Mouse (Mus musculus): ENCODE results near the gene Ddn. TPM values are rescaled to one million over a fixed set of nuclear protein-coding genes. Genes with fewer than 3 reads are reported as not detected.

Gene Ddn
- polyA plus RNA-seq (2012): 0.26 and 0.35 TPM in 2 replicates

GRCm38 (mm10) chr15:98809390-98809789 is at the start of gene Ddn:
Gene Ddn, minus strand, starts transcription at chr15:98809490.

GRCm38 (mm10) chr15:98830736-98831683 is 21.7 kb upstream of the Ddn start, which contains the start of gene Prkag1:
Gene Prkag1, minus strand, starts transcription at chr15:98831521.

GRCm38 (mm10) chr15:98789661-98790535 is 19.4 kb downstream of the Ddn start, which contains the start of gene Wnt1:
Gene Wnt1, plus strand, starts transcription at chr15:98789857.

DNA sequence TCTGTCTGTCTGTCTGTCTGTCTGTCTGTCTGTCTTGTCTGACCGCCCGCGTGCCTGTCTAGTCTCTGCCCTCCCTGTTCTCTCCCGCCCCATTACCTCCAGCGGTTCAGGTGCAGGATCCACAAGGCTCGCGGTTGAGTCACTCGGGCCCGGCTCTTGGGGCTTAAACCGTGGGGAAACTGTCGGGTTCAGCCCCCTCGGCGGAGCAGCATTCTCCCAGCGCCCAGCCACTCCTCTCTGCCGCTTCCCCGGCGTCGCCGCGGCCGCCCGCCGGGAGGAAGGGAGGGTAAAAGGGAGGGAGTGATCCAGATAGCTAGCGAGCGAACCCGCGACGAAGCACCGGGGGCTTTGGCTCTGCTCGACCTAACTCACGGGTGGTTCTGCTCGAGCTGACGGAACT is 31.5 kb downstream of the Ddn start, which contains the start of gene Wnt10b:
Gene Wnt10b (minus strand): TSS at position 389 of the 400 bp plus-strand sequence.

GRCm38 (mm10) chr15:98762670-98763529 is 46.4 kb downstream of the Ddn start, which contains the start of gene Arf3:
Gene Arf3, minus strand, starts transcription at chr15:98763214.

Other genes starting within 250 kb of the Ddn start
- 4.2 and 5.9 TPM in 2 replicates for gene Ccnt1, start 238.6 kb downstream of the Ddn start, polyA plus RNA-seq (2012)
- not detected in 2 replicates for gene 4930415O20Rik, start 238.5 kb downstream of the Ddn start, polyA plus RNA-seq (2012)
- 11.6 and 16.2 TPM in 2 replicates for gene Adcy6, start 199.4 kb downstream of the Ddn start, polyA plus RNA-seq (2012)
- gene Cacnb3, start 178.7 kb downstream of the Ddn start, polyA plus RNA-seq (2012): 0.11 and 0.22 TPM in 2 replicates
- 81.3 and 114 TPM in 2 replicates for gene Ddx23, start 146.6 kb downstream of the Ddn start, polyA plus RNA-seq (2012)
- 3.2 and 4.4 TPM in 2 replicates for gene Rnd1, start 132.0 kb downstream of the Ddn start, polyA plus RNA-seq (2012)
- not detected in 2 replicates for gene Ccdc65, start 101.3 kb downstream of the Ddn start, polyA plus RNA-seq (2012)
- 31.9 and 46.9 TPM in 2 replicates for gene Fkbp11, start 81.3 kb downstream of the Ddn start, polyA plus RNA-seq (2012)
- 25.1 TPM in 2 replicates for gene Arf3, start 46.3 kb downstream of the Ddn start, polyA plus RNA-seq (2012)
- gene Wnt10b, start 31.3 kb downstream of the Ddn start, polyA plus RNA-seq (2012): 4.8 and 6.5 TPM in 2 replicates
- 0.12 TPM in 1 of 2 replicates, not detected in the other for gene Wnt1, start 19.6 kb downstream of the Ddn start, polyA plus RNA-seq (2012)
- gene Prkag1, start 22.0 kb upstream of the Ddn start, polyA plus RNA-seq (2012): 127 and 129 TPM in 2 replicates
- 39.2 and 64.9 TPM in 2 replicates for gene Kmt2d, start 61.7 kb upstream of the Ddn start, polyA plus RNA-seq (2012)
- 2.7 and 2.8 TPM in 2 replicates for gene Rhebl1, start 85.0 kb upstream of the Ddn start, polyA plus RNA-seq (2012)
- not detected in 2 replicates for gene Dhh, start 89.0 kb upstream of the Ddn start, polyA plus RNA-seq (2012)
- gene Lmbr1l, start 108.7 kb upstream of the Ddn start, polyA plus RNA-seq (2012): 25.8 and 31.6 TPM in 2 replicates
- 311 and 355 TPM in 2 replicates for gene Tuba1b, start 125.1 kb upstream of the Ddn start, polyA plus RNA-seq (2012)
- 9.9 TPM in 1 of 2 replicates, not detected in the other for gene Gm49450, start 144.1 kb upstream of the Ddn start, polyA plus RNA-seq (2012)
- 20.5 and 31.9 TPM in 2 replicates for gene Tuba1a, start 144.2 kb upstream of the Ddn start, polyA plus RNA-seq (2012)
- 29.3 and 45.8 TPM in 2 replicates for gene Tuba1c, start 220.4 kb upstream of the Ddn start, polyA plus RNA-seq (2012)
- 0.21 and 0.74 TPM in 2 replicates for gene Prph, start 245.7 kb upstream of the Ddn start, polyA plus RNA-seq (2012)

All from megakaryocyte-erythroid progenitor cell, adult 5 weeks (primary cell).